Mouse (Mus musculus): ENCODE data around the gene Tmem206.

DNA sequence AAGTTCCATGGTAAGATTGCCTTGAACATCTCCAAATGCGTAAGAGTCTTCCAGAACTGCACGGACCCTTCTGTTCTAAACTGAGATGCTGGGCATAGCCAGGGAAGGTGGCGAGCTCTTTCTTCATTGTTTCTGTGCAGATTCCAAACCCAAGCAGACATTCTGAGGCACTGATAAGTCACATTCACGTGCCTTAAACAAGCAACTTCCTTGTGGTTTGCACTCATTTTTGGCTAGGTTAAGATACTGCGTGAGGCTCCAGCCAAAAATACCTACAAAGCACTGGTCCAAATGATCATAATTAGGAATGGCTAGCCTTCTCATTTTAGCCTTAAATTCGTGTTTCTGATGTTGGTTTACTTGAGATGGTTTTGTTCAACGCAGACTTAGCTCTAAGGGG is 33.8 kb downstream of the Tmem206 start:
- no peak for TF ChIP-seq EP300 (IDR thresholded peaks at IDR 0.05)
- TF ChIP-seq CTCF (IDR thresholded peaks at IDR 0.05) = no peak

Data from lung, postnatal 0 days (tissue).